Mouse (Mus musculus): Measurements from ENCODE around the gene Auts2.
A peak's percentile ranks its signal among the peaks of the same experiment; 100 is the strongest.

Gene Auts2

GRCm38 (mm10) chr5:131491843-131492242 lies 1051.3 kb downstream of the Auts2 start:
- no peak for DNase-seq

GRCm38 (mm10) chr5:131490811-131491210 lies 1052.3 kb downstream of the Auts2 start:
- DNase-seq: no peak

GRCm38 (mm10) chr5:131489846-131490245 lies 1053.3 kb downstream of the Auts2 start:
- no peak for DNase-seq

- no peak for DNase-seq
Observed at GRCm38 (mm10) chr5:131486527-131486926, 1056.6 kb downstream of the Auts2 start.

- DNase-seq: no peak
Observed at GRCm38 (mm10) chr5:131475278-131475677, 1067.9 kb downstream of the Auts2 start.

- no peak for DNase-seq
Observed at GRCm38 (mm10) chr5:131468609-131469008, 1074.5 kb downstream of the Auts2 start.

- DNase-seq: no peak
Observed at GRCm38 (mm10) chr5:131466131-131466530, 1077.0 kb downstream of the Auts2 start.

GRCm38 (mm10) chr5:131463402-131463801 lies 1079.7 kb downstream of the Auts2 start:
- DNase-seq: no peak

- DNase-seq: no peak
Observed at GRCm38 (mm10) chr5:131459951-131460350, 1083.2 kb downstream of the Auts2 start.

- no peak for DNase-seq
Observed at GRCm38 (mm10) chr5:131459549-131459948, 1083.6 kb downstream of the Auts2 start.

GRCm38 (mm10) chr5:131458700-131459099 lies 1084.4 kb downstream of the Auts2 start:
- no peak for DNase-seq

GRCm38 (mm10) chr5:131457999-131458398 lies 1085.1 kb downstream of the Auts2 start:
- no peak for DNase-seq

- no peak for DNase-seq
Observed at GRCm38 (mm10) chr5:131449181-131449868, 1093.8 kb downstream of the Auts2 start.

GRCm38 (mm10) chr5:131435239-131435876 lies 1107.8 kb downstream of the Auts2 start:
- no peak for DNase-seq

- no peak for DNase-seq
Observed at GRCm38 (mm10) chr5:131433291-131433690, 1109.9 kb downstream of the Auts2 start.

- no peak for DNase-seq
Observed at GRCm38 (mm10) chr5:131431896-131432295, 1111.2 kb downstream of the Auts2 start.

GRCm38 (mm10) chr5:131430109-131430508 lies 1113.0 kb downstream of the Auts2 start:
- DNase-seq: peak; percentile 83 to 87

GRCm38 (mm10) chr5:131429563-131429962 lies 1113.6 kb downstream of the Auts2 start:
- DNase-seq: peak; percentile 21 to 44

- peak; percentile 87 to 90 for DNase-seq
Observed at GRCm38 (mm10) chr5:131427734-131428413, 1115.3 kb downstream of the Auts2 start.

- DNase-seq: no peak
Observed at GRCm38 (mm10) chr5:131422737-131423136, 1120.4 kb downstream of the Auts2 start.

- DNase-seq: no peak
Observed at GRCm38 (mm10) chr5:131420406-131420805, 1122.7 kb downstream of the Auts2 start.

- no peak for DNase-seq
Observed at GRCm38 (mm10) chr5:131415902-131416545, 1127.1 kb downstream of the Auts2 start.

GRCm38 (mm10) chr5:131398250-131398649 lies 1144.9 kb downstream of the Auts2 start:
- no peak for DNase-seq
